Mouse (Mus musculus): Measurements from ENCODE around the gene Nckap5.

Nckap5 gene

GRCm38 (mm10) chr1:126765506-126766170, 65.0 kb downstream of the Nckap5 start:
- no peak for DNase-seq

GRCm38 (mm10) chr1:126764201-126764600, 66.4 kb downstream of the Nckap5 start:
- DNase-seq: no peak

- no peak for DNase-seq
Observed at GRCm38 (mm10) chr1:126763192-126763591, 67.4 kb downstream of the Nckap5 start.

GRCm38 (mm10) chr1:126760386-126760785, 70.2 kb downstream of the Nckap5 start:
- DNase-seq: no peak

- no peak for DNase-seq
Observed at GRCm38 (mm10) chr1:126755682-126756081, 74.9 kb downstream of the Nckap5 start.

GRCm38 (mm10) chr1:126753611-126754010, 77.0 kb downstream of the Nckap5 start:
- no peak for DNase-seq

GRCm38 (mm10) chr1:126752247-126753037, 78.2 kb downstream of the Nckap5 start:
- no peak for DNase-seq

- no peak for DNase-seq
Observed at GRCm38 (mm10) chr1:126751137-126751536, 79.5 kb downstream of the Nckap5 start.

GRCm38 (mm10) chr1:126750156-126750555, 80.4 kb downstream of the Nckap5 start:
- no peak for DNase-seq

- DNase-seq: no peak
Observed at GRCm38 (mm10) chr1:126747914-126748313, 82.7 kb downstream of the Nckap5 start.

GRCm38 (mm10) chr1:126745482-126746136, 85.0 kb downstream of the Nckap5 start:
- DNase-seq: no peak

GRCm38 (mm10) chr1:126744631-126745305, 85.8 kb downstream of the Nckap5 start:
- DNase-seq: no peak

- no peak for DNase-seq
Observed at GRCm38 (mm10) chr1:126738291-126738640, 92.3 kb downstream of the Nckap5 start.

- peak; percentile 10 for DNase-seq
Observed at GRCm38 (mm10) chr1:126737554-126738290, 92.9 kb downstream of the Nckap5 start.

GRCm38 (mm10) chr1:126731691-126732090, 98.9 kb downstream of the Nckap5 start:
- no peak for DNase-seq

GRCm38 (mm10) chr1:126726400-126727055, 104.1 kb downstream of the Nckap5 start:
- peak; percentile 11 for DNase-seq

GRCm38 (mm10) chr1:126725628-126726367, 104.8 kb downstream of the Nckap5 start:
- DNase-seq: no peak

GRCm38 (mm10) chr1:126721917-126722316, 108.7 kb downstream of the Nckap5 start:
- DNase-seq: no peak

- no peak for DNase-seq
Observed at GRCm38 (mm10) chr1:126719733-126720348, 110.8 kb downstream of the Nckap5 start.

GRCm38 (mm10) chr1:126706611-126707010, 124.0 kb downstream of the Nckap5 start:
- DNase-seq: no peak

- no peak for DNase-seq
Observed at GRCm38 (mm10) chr1:126700978-126701320, 129.7 kb downstream of the Nckap5 start.

All from cerebellum, adult 9-11 months (tissue).